Mouse (Mus musculus) heart, adult 2 months (tissue): Measurements from ENCODE around the gene Lhfpl2. TPM values are rescaled to one million over a fixed set of nuclear protein-coding genes. Genes with fewer than 3 reads are reported as not detected.
A peak's percentile ranks its signal among the peaks of the same experiment; 100 is the strongest.

ENCODE experiments used
- DNase-seq, 2 experiments: peaks; one replicate each; pipeline ENCODE4 v3.0.0; 2021
- H3K27ac ChIP-seq: fragments of 200-600 bp; 2 replicates; pipeline ENCODE4 v1.8.1; 2022
- H3K27me3 ChIP-seq: fragments of 200-500 bp; 2 replicates; pipeline ENCODE4 v1.6.1; 2012; ENCODE audit warnings: mild to moderate bottlenecking, low read length, inconsistent platforms, mixed read lengths; ENCODE audit not compliant: control insufficient read depth, insufficient read depth
- H3K36me3 ChIP-seq: fragments of 200-500 bp; 2 replicates; pipeline ENCODE4 v1.6.1; 2012; ENCODE audit warnings: low read length, inconsistent platforms; ENCODE audit not compliant: control insufficient read depth, insufficient read depth
- H3K4me1 ChIP-seq: fragments of 200-500 bp; 2 replicates; pipeline ENCODE4 v1.6.1; 2011; ENCODE audit warnings: low read length; ENCODE audit not compliant: control insufficient read depth, insufficient read depth
- H3K4me3 ChIP-seq: fragments of 200-600 bp; 2 replicates; pipeline ENCODE4 v1.8.1; 2022
- H3K79me2 ChIP-seq: fragments of 200-500 bp; replicated peaks from 2 replicates; pipeline ENCODE4 v1.6.1; 2012; ENCODE audit warnings: mild to moderate bottlenecking, inconsistent platforms, low read length, moderate library complexity, mixed read lengths; ENCODE audit not compliant: control insufficient read depth, insufficient read depth
- H3K9ac ChIP-seq: fragments of 200-500 bp; 2 replicates; pipeline ENCODE4 v1.6.1; 2012; ENCODE audit warnings: low read depth, mild to moderate bottlenecking, control low read depth, inconsistent platforms, low read length, mixed read lengths
- CTCF ChIP-seq: fragments of 200-600 bp; IDR thresholded peaks from 2 replicates; pipeline ENCODE4 v1.8.1; 2022; ENCODE audit warnings: antibody characterized with exemption, mild to moderate bottlenecking, moderate library complexity
- EP300 ChIP-seq: fragments of 200-500 bp; IDR thresholded peaks from 2 replicates; pipeline ENCODE4 v1.6.1; 2011; ENCODE audit warnings: low read depth, low read length, control low read depth; ENCODE audit not compliant: insufficient read depth
- POLR2A ChIP-seq: fragments of 200-500 bp; IDR thresholded peaks from 2 replicates; pipeline ENCODE4 v1.6.1; 2011; ENCODE audit warnings: mild to moderate bottlenecking, low read depth, low read length, control low read depth; ENCODE audit not compliant: insufficient read depth
- WGBS: fragments of 180-500 bp; shearing (Covaris S2); methylation state at CpG from one replicate; pipeline ENCODE4 v1.1.7; 2018; 5-methylcytosine and 5-hydroxymethylcytosine counted together
- intact Hi-C: fragments of 180-260 bp; cut with DNase I; formaldehyde crosslinking; loops from one replicate; pipeline ENCODE4 v1.15.1; 2025
- polyA plus RNA-seq: library from polyadenylated mRNA; depleted of rRNA; stranded (reverse); fragments of >200 nt; gene quantifications from 2 replicates; pipeline ENCODE4 v1.2.3, GENCODE M21; 2012
- total RNA-seq, 2 experiments: library from RNA; stranded (reverse); gene quantifications; 2 replicates each; pipeline ENCODE4 v1.2.3; 2021

Lhfpl2 gene
- total and polyA plus RNA-seq, 3 experiments: 2.8 to 4.0 (median 3.5) TPM

DNA sequence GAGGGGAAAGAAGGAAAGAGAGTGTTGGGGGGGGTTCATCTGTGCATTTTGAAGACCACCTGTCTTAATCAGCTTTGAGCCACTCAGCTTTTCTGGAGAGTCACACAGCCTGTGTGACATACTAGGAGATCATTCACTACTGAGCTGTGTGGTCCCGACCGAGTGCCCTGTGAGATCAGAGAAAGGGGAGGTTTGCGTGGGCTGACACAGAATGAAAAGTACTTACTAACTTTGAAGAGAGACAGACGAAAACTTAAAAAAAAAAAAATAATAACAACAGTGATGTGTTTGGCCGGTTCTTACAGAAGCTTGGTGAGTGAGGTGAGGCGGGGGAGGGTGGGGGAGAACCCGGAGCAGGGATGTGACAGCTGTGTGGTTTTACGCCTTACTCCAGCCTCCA, 86.9 kb downstream of the Lhfpl2 start:
- no peaks in the 10 kb centered on the region for H3K36me3 ChIP-seq
- no peak overlapping the region for H3K4me3 ChIP-seq
- no peaks in the 10 kb centered on the region for H3K79me2 ChIP-seq
- peaks cover 11% of the 10 kb centered on the region for H3K4me1 ChIP-seq
- TF ChIP-seq EP300: no peak
- TF ChIP-seq POLR2A: no peak
- no peak for TF ChIP-seq CTCF
- H3K27me3 ChIP-seq: no peaks in the 10 kb centered on the region
- intact Hi-C loops: loop anchor here (2.0 to 5.0 kb wide), 2 partner anchors 60 to 82 kb away; no protein-coding TSS in a partner anchor
- no peak for DNase-seq
- H3K9ac ChIP-seq: no peak overlapping the region
- H3K27ac ChIP-seq: no peak overlapping the region
- WGBS: 86% methylated on average over 8 of the region's 8 CpGs

DNA sequence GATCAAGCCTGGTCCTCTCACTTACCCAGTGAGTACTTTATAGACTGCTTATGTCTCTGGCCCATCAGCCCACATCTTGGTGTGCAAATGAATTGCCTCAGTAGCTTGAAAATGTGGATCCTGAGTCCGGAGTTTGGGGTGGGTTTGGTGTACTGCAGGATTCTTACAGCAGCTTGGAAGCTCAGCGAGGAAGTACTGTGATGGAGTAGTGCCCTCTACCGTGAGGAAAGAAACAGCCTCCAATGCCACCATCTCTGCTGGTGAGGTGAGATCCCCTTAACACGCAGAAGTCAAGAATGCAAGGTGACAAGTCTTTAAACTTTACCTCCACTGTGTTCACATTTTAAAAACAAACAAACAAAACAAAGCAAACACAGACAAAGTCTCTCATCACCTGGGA, 89.7 kb downstream of the Lhfpl2 start:
- H3K79me2 ChIP-seq: no peaks in the 10 kb centered on the region
- H3K9ac ChIP-seq: no peak overlapping the region
- 44% methylated on average over 4 of the region's 4 CpGs for WGBS
- TF ChIP-seq EP300 (peak; percentile 66; the same call in 1 of the 2 replicates), POLR2A (no peak), CTCF (peak; percentile 79)
- H3K27me3 ChIP-seq: no peaks in the 10 kb centered on the region
- intact Hi-C loops: loop anchor here (1.0 kb wide), 2 partner anchors 292 to 354 kb away; no protein-coding TSS in a partner anchor
- H3K36me3 ChIP-seq: no peaks in the 10 kb centered on the region
- no peak for DNase-seq
- no peak overlapping the region for H3K27ac ChIP-seq
- H3K4me1 ChIP-seq: peaks cover 4% of the 10 kb centered on the region
- no peak overlapping the region for H3K4me3 ChIP-seq

DNA sequence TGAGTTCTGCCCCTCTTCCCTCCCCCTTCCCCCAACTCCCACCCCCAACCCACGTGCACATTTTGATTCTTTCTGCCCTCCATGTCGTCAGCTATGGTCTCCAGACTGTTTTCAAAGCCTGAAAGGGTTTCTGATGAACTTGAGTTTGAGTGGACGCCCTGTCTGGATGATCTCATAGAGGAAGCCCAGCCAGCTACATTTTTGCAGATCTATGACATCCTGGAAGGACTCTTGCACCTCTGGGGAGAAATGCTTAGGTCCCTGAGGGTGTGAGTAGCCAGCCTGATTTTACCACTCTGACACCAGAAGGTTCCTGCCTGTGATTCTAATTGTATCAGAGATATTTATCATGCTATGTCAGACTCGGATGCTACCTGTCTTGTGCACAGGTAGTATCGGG, 91.4 kb downstream of the Lhfpl2 start:
- H3K27me3 ChIP-seq: no peaks in the 10 kb centered on the region
- TF ChIP-seq CTCF (no peak), POLR2A (no peak), EP300 (no peak)
- H3K79me2 ChIP-seq: no peaks in the 10 kb centered on the region
- H3K27ac ChIP-seq: no peak overlapping the region
- no peak overlapping the region for H3K4me3 ChIP-seq
- no peak overlapping the region for H3K9ac ChIP-seq
- 45% methylated on average over 5 of the region's 5 CpGs for WGBS
- DNase-seq: no peak
- H3K4me1 ChIP-seq: peaks cover 1% of the 10 kb centered on the region
- intact Hi-C loops: no loop called here
- H3K36me3 ChIP-seq: no peaks in the 10 kb centered on the region

DNA sequence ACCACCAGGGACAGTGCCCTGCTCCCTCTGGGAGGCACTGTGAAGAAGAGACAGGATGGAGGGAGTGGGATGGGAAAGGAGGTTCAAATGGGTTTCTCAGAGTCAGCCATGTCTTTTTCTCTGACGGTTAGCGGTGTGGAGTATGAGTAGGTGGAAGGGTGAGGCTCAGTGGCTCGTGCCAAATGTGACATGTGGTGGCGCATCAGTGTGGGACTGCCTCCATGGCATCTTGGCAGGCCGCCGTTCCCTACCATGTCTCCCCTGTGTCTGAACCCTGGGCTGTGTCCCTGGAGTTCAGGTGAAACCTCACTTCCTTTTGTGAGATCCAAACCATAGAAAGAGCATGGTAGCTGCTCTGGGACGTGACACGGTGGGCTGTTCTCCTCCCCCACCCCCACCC, 92.2 kb downstream of the Lhfpl2 start:
- Histone ChIP-seq H3K4me1 (peaks cover 3% of the 10 kb centered on the region), H3K9ac (no peak overlapping the region), H3K4me3 (no peak overlapping the region), H3K36me3 (no peaks in the 10 kb centered on the region), H3K79me2 (no peaks in the 10 kb centered on the region), H3K27ac (no peak overlapping the region), H3K27me3 (no peaks in the 10 kb centered on the region)
- no peak for DNase-seq
- TF ChIP-seq POLR2A (no peak), EP300 (no peak), CTCF (no peak)
- intact Hi-C loops: no loop called here
- 90% methylated on average over 8 of the region's 8 CpGs for WGBS

DNA sequence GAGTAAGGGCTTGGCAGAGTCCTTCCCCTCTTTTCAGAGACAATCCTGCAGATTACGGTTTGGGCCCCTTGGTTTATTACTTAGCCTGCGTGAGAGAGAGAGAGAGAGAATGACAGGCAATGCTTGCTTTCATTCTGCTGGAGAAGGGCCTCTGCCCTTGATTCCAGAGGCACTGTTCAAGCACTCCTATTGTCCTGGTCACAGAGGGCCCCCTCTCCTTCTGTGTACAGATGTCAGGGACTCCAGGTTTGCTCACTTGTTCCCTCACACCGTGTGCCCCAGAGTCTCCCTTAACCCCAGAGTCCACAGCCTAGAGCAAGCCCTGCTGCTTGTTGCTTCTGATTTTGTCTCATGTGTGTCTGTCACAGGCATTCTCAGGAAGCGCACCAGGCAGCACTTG, 93.7 kb downstream of the Lhfpl2 start:
- WGBS: 90% methylated on average over 4 of the region's 4 CpGs
- no peak overlapping the region for H3K9ac ChIP-seq

DNA sequence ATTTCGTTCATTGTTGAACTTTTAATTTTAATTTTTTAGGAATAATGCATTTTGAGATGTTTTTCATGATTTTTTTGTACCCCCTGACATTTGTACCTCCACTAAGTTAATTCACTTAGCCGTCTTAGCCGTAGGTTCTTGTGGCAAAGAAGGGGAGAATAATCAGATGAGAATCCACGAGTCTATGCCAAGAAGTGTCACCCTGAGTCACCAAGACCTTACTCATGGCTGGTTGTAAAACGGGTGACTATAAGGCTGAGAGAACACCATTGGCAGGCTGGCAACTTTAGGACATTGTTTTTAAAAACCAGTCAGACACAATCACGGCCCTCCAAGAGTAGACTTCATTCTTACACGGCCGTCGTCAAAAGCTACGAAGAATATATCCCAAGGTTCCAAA, 95.2 kb downstream of the Lhfpl2 start:
- no peak overlapping the region for H3K9ac ChIP-seq
- no peak overlapping the region for H3K27ac ChIP-seq
- no peak overlapping the region for H3K4me3 ChIP-seq
- H3K27me3 ChIP-seq: no peaks in the 10 kb centered on the region
- H3K79me2 ChIP-seq: no peaks in the 10 kb centered on the region
- H3K36me3 ChIP-seq: no peaks in the 10 kb centered on the region
- WGBS: 94% methylated on average over 10 of the region's 10 CpGs
- DNase-seq: no peak
- peaks cover 2% of the 10 kb centered on the region for H3K4me1 ChIP-seq
- TF ChIP-seq CTCF (no peak), EP300 (no peak), POLR2A (no peak)
- intact Hi-C loops: no loop called here

More for the DNA sequence above, 93.7 kb downstream of the Lhfpl2 start:
- H3K4me1 ChIP-seq: peaks cover 3% of the 10 kb centered on the region
- TF ChIP-seq POLR2A: no peak
- TF ChIP-seq EP300: no peak
- TF ChIP-seq CTCF: no peak
- no peak overlapping the region for H3K27ac ChIP-seq
- no peaks in the 10 kb centered on the region for H3K79me2 ChIP-seq
- no peaks in the 10 kb centered on the region for H3K36me3 ChIP-seq
- no peak for DNase-seq
- intact Hi-C loops: no loop called here
- no peak overlapping the region for H3K4me3 ChIP-seq
- H3K27me3 ChIP-seq: no peaks in the 10 kb centered on the region
